Mouse (Mus musculus) kidney, adult 2 months (tissue): ENCODE measurements around the gene Tsga10.

Experiments used
- CTCF ChIP-seq: fragments of 200-500 bp; conservative IDR thresholded peaks from 2 replicates; pipeline ENCODE4 v1.5.1; 2011; ENCODE audit warnings: low read depth, mild to moderate bottlenecking, control low read depth, low read length, moderate library complexity, mixed read lengths; ENCODE audit not compliant: insufficient read depth, insufficient read length
- POLR2A ChIP-seq: fragments of 200-500 bp; IDR thresholded peaks from one replicate; pipeline ENCODE4 v1.6.1; 2011; ENCODE audit warnings: low read depth, low read length, control low read depth

DNA sequence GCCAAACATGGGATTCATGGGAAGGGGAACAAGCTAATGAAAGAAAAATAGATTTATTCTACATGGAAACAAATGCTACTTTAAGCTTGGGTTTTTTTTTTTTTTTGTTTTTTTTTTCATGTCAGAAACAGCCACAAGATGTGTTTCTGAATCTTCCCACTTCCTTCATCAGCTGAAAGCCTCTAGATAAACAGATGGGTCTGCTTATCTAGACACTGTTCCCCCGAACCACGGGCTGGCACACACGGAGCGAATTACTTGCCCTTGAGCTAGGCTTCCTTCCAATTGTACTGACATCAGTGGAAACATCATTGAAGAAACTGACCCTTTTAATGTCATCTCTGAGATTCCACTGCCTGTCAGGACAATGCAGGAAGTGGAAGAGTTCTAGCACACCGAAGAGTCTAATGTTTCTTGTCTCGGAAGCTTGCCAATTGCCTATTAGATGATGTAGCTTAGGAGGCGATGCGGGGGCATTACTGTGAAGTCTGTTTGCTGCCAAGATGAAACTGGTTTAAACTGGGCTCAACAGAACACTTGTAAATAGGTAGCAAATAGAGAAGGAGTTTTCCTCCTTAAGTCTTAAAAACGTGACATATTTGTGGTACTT lies 121.5 kb downstream of the Tsga10 start:
- TF ChIP-seq POLR2A (no peak), CTCF (no peak)
